Mouse (Mus musculus) Patski (cell line): Measurements from ENCODE around the gene Zmat5. TPM values are rescaled to one million over a fixed set of nuclear protein-coding genes. Genes with fewer than 3 reads are reported as not detected.

Source experiments
- ATAC-seq: fragments of 100-300 bp; one replicate; pipeline ENCODE4 v1.8.0; 2021
- CTCF ChIA-PET: fragments of 350-600 bp; sonication (Branson Sonifier 250); formaldehyde crosslinking; loops from one replicate; lab custom pipeline; 2022; ENCODE audit warnings: inconsistent platforms; lab: Charles Lee
- POLR2A ChIA-PET: fragments of 350-600 bp; sonication (Branson Sonifier 250); formaldehyde crosslinking; loops from one replicate; lab custom pipeline; 2022; ENCODE audit warnings: antibody characterized with exemption, inconsistent platforms; lab: Charles Lee
- DNase-seq: peaks from one replicate; pipeline ENCODE4 v3.0.0-alpha.2; 2011; ENCODE audit warnings: low read depth, low spot score
- H3K27me3 ChIP-seq: fragments of 371-371 bp; one replicate; pipeline ENCODE4 v1.5.1; 2021
- CTCF ChIP-seq: fragments of 100-300 bp; IDR thresholded peaks from one replicate; pipeline ENCODE4 v1.5.1; 2021
- in situ Hi-C: fragments of 300-500 bp; cut with MboI; formaldehyde crosslinking; loops from 3 replicates; pipeline ENCODE4 v1.11.1; 2018; ENCODE audit warnings: low pct_unique_long_range_greater_than_20kb, mixed read lengths
- polyA plus RNA-seq: library from polyadenylated mRNA; unstranded; gene quantifications from one replicate; pipeline ENCODE4 v1.2.3, GENCODE M21; 2021

Zmat5 gene
- polyA plus RNA-seq, 1 experiment from 2014 or later: 38.7 TPM

DNA sequence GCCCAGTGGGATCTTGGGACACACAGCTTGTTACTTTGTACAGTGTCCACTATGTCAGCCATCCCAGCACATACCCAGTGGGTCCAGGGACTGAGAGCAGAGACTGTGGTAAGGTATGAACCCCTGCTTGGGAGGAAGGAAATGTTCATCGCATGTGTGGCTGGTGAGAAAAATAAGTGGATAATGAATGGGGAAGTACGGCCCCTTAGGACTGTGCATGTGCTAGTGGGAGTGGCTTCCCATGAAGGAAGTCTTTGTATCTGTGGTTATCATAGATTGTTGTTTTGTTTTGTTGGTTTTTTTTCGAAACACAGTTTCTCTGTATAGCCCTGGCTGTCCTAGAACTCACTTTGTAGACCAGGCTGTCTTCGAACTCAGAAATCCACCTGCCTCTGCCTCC lies 10.2 kb downstream of the Zmat5 start:
- H3K27me3 ChIP-seq: no peaks in the 10 kb centered on the region
- no peak for TF ChIP-seq CTCF
- in situ Hi-C loops: no loop called here
- ChIA-PET CTCF (no interaction called here), POLR2A (interaction anchor here (1.0 kb wide), 1 partner anchor 10 kb away, joined by 3 read pairs; the partner anchor contains the start of gene Zmat5)
- DNase-seq (no peak), ATAC-seq (no peak)

DNA sequence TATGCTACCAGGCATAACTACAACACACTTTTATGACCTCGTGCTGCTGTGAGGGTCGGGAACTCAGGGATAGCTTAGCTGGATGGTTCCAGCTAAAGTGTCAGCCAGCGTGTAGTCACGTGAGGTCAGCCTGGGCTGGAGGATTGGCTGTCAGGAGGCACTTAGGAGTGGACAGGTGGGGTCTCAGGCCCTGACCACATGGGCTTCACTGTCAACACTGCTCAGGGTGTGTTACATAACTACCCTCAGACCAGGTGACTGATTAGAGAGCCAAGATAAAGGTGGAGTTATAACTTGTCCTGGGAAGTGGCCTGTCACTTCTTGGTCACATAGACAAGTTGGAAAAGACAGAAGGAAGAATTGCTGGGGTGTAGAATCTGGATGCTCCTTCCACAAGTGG lies 11.1 kb downstream of the Zmat5 start:
- H3K27me3 ChIP-seq: no peaks in the 10 kb centered on the region
- POLR2A ChIA-PET: interaction anchor here (1.0 kb wide), 1 partner anchor 11 kb away, joined by 3 read pairs; the partner anchor contains the start of gene Zmat5
- no peak for TF ChIP-seq CTCF
- in situ Hi-C loops: no loop called here
- ATAC-seq (no peak), DNase-seq (no peak)
- CTCF ChIA-PET: no interaction called here

- DNase-seq: no peak
- in situ Hi-C loops: no loop called here
- H3K27me3 ChIP-seq: no peaks in the 10 kb centered on the region
- no peak for ATAC-seq
- POLR2A ChIA-PET: interaction anchor here (0.8 kb wide), 1 partner anchor 19 kb away, joined by 3 read pairs; no protein-coding TSS in a partner anchor
- TF ChIP-seq CTCF: no peak
- CTCF ChIA-PET: no interaction called here
These were observed 12.2 kb downstream of the Zmat5 start for GRCm38 (mm10) chr11:4716530-4717236.

DNA sequence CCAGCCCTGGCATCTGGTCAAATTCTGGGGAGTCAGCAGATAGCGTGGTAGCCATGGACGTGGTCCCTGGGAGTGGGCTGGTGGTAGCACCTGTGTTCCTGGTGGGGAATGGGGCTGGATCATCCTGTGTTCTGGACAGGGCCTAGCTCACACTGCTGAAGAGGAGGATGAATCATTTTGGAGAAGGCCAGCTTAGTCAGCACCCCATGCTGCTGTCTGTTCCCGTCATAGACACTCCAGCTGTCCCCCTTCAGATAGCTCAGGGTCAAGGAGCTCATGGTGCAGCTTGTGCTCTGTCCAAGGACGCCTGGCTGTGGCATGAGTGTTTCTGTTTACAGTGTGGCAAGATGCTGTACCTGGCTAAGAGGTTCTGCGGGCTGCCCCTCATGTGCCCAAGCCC lies 14.1 kb downstream of the Zmat5 start:
- ATAC-seq (no peak), DNase-seq (no peak)
- POLR2A ChIA-PET: interaction anchor here (0.8 kb wide), 1 partner anchor 10 kb away, joined by 3 read pairs; no protein-coding TSS in a partner anchor
- in situ Hi-C loops: no loop called here
- no peaks in the 10 kb centered on the region for H3K27me3 ChIP-seq
- TF ChIP-seq CTCF: no peak
- CTCF ChIA-PET: no interaction called here

DNA sequence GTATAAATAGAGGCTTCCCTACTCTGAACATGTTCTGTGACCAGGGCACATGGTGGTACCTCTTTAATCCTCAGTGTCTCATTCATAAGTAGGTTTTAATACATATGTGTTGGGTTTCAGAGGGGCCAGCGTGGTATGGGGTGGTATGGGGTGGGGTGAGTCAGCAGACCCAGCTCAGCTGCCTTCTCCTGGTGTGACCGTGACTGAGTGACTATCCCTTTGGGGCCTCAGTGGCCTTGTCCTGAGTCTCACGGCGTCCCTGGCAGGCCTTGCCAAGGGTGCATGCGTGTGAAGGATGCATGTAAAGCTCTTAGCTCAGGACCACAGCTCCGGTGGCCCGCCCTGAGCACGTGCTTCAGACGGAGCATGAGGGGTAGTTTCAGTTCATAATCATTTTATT lies 15.5 kb downstream of the Zmat5 start:
- CTCF ChIA-PET: no interaction called here
- DNase-seq (no peak), ATAC-seq (no peak)
- H3K27me3 ChIP-seq: no peaks in the 10 kb centered on the region
- TF ChIP-seq CTCF: no peak
- POLR2A ChIA-PET: no interaction called here
- in situ Hi-C loops: no loop called here

- in situ Hi-C loops: no loop called here
- no peak for ATAC-seq
- ChIA-PET POLR2A (no interaction called here), CTCF (no interaction called here)
- no peak for TF ChIP-seq CTCF
- H3K27me3 ChIP-seq: no peaks in the 10 kb centered on the region
- no peak for DNase-seq
These were observed 15.9 kb downstream of the Zmat5 start for GRCm38 (mm10) chr11:4720393-4720792.

GRCm38 (mm10) chr11:4720900-4721580 lies 16.6 kb downstream of the Zmat5 start:
- POLR2A ChIA-PET: no interaction called here
- no peaks in the 10 kb centered on the region for H3K27me3 ChIP-seq
- no peak for TF ChIP-seq CTCF
- ATAC-seq (no peak), DNase-seq (no peak)
- CTCF ChIA-PET: no interaction called here
- in situ Hi-C loops: no loop called here

DNA sequence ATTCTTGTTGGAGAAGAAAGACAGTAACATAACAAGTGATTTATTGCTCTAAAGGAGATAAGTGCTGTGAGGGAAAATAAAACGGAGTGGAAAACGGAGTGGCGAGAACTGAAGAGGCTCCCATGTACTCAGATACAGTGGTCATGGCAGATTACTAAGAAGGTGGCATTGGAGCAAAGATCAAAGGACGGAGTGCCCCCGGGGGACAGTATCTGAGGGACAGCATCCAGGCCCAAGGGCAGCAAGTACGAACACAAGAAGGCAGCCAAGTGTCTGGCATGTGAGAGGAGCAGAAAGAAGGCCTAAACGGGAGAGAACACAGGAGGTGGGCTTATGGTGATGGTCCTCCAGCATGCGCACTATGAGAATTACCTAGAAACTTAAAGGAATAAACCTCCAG lies 17.2 kb downstream of the Zmat5 start:
- ChIA-PET POLR2A (no interaction called here), CTCF (no interaction called here)
- no peak for DNase-seq
- in situ Hi-C loops: no loop called here
- H3K27me3 ChIP-seq: no peaks in the 10 kb centered on the region
- TF ChIP-seq CTCF: no peak
- ATAC-seq: no peak

DNA sequence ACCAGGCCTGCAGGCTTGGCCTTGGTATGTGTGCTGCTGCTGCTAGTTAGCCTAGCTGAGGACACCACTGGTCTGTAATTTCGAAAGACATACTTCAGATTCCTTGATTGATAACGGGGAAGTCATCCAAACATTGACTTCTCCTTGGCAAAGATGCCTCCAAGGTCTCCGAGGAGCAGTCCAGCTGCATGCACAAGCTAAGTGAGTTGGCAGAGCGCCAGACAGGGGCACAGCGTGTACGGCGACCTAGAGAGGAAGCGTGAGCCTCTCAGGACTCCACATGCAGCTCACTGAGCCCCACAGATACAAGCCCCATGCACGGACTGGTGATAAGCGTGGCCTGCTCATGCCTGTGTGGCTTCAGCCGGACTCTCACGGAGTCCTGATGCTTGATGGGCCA lies 25.1 kb downstream of the Zmat5 start:
- ChIA-PET CTCF (no interaction called here), POLR2A (no interaction called here)
- no peak for TF ChIP-seq CTCF
- in situ Hi-C loops: no loop called here
- no peaks in the 10 kb centered on the region for H3K27me3 ChIP-seq
- DNase-seq (no peak), ATAC-seq (no peak)

GRCm38 (mm10) chr11:4730096-4730495 lies 25.6 kb downstream of the Zmat5 start:
- in situ Hi-C loops: no loop called here
- ChIA-PET POLR2A (no interaction called here), CTCF (no interaction called here)
- TF ChIP-seq CTCF: no peak
- ATAC-seq (no peak), DNase-seq (no peak)
- no peaks in the 10 kb centered on the region for H3K27me3 ChIP-seq

- no peak for DNase-seq
- no peak for TF ChIP-seq CTCF
- H3K27me3 ChIP-seq: no peaks in the 10 kb centered on the region
- ATAC-seq: no peak
- ChIA-PET POLR2A (no interaction called here), CTCF (no interaction called here)
- in situ Hi-C loops: no loop called here
These were observed 26.4 kb downstream of the Zmat5 start for GRCm38 (mm10) chr11:4730913-4731312.
